Mouse (Mus musculus) kidney, adult 2 months (tissue): ENCODE results near the gene Zkscan16. TPM values are rescaled to one million over a fixed set of nuclear protein-coding genes. Genes with fewer than 3 reads are reported as not detected.
A peak's percentile ranks its signal among the peaks of the same experiment; 100 is the strongest.

Experiments used
- DNase-seq: peaks from one replicate; pipeline ENCODE4 v3.0.0; 2021
- H3K27ac ChIP-seq: fragments of 200-500 bp; 2 replicates; pipeline ENCODE4 v1.5.1; 2012; ENCODE audit warnings: low read depth, low read length, control low read depth, inconsistent platforms; ENCODE audit not compliant: insufficient read depth
- H3K27me3 ChIP-seq: fragments of 200-500 bp; replicated peaks from 2 replicates; pipeline ENCODE4 v1.6.1; 2012; ENCODE audit warnings: mild to moderate bottlenecking, moderate library complexity, low read length, inconsistent platforms; ENCODE audit not compliant: control insufficient read depth, insufficient read depth
- H3K36me3 ChIP-seq: fragments of 200-500 bp; 2 replicates; pipeline ENCODE4 v1.6.1; 2012; ENCODE audit warnings: mild to moderate bottlenecking, moderate library complexity, low read length, inconsistent platforms; ENCODE audit not compliant: control insufficient read depth, insufficient read depth
- H3K4me1 ChIP-seq: fragments of 200-500 bp; 2 replicates; pipeline ENCODE4 v1.6.1; 2011; ENCODE audit warnings: low read length; ENCODE audit not compliant: control insufficient read depth, insufficient read depth
- H3K4me3 ChIP-seq: fragments of 200-500 bp; 2 replicates; pipeline ENCODE4 v1.5.1; 2011; ENCODE audit warnings: mild to moderate bottlenecking, low read depth, low read length, control low read depth; ENCODE audit not compliant: insufficient read depth
- CTCF ChIP-seq: fragments of 200-500 bp; conservative IDR thresholded peaks from 2 replicates; pipeline ENCODE4 v1.5.1; 2011; ENCODE audit warnings: low read depth, mild to moderate bottlenecking, control low read depth, low read length, moderate library complexity, mixed read lengths; ENCODE audit not compliant: insufficient read depth, insufficient read length
- POLR2A ChIP-seq: fragments of 200-500 bp; IDR thresholded peaks from one replicate; pipeline ENCODE4 v1.6.1; 2011; ENCODE audit warnings: low read depth, low read length, control low read depth
- WGBS: fragments of 180-500 bp; shearing (Covaris S2); methylation state at CpG from one replicate; pipeline ENCODE4 v1.1.7; 2018; 5-methylcytosine and 5-hydroxymethylcytosine counted together
- polyA plus RNA-seq: library from polyadenylated mRNA; depleted of rRNA; stranded (reverse); fragments of >200 nt; gene quantifications from 2 replicates; pipeline ENCODE4 v1.2.3, GENCODE M21; 2012; rRNA removed

Zkscan16 gene
- 0.11 TPM in 1 of 2 replicates, not detected in the other for polyA plus RNA-seq

DNA sequence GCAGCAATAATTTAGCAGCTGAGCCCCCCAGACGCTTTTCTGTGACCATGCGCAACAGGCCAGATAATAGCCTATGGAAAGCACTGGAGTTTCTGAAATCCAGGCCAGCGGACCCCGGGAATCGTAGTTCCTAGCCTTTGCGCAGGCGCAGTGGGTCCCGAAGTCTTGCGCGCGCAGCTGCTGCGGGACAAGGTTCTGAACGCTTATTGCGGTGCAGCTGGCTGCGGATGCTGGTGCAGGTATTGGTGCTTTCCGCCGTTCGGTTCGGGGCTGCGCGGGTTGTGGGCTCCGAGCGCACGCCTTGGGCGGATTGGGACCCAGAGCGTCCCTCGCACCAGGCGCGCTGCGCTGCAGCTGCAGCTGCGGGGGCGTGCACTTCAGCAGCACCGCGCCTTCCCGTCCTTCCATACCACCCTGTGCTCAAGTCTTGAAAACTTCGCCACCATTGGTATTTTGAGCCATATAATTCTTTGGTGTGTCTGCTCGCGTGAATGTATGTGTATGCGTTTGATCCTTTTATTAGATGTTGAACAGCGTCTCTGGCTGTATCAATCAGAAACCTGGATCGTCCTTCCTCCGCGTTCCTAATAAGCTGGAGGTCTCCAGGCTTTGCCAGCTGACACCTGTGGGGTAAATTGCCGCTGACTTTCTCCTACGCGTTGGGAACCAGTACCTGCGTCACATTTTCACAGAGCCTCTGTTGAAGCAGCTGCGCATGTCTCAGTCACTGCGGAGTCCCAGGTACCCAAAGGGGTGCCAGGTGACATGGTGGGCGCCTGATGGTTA is at the start of gene Zkscan16:
TSS of gene Zkscan16 (plus strand) at position 209 of the 786 bp plus-strand sequence.
- DNase-seq, result peak; percentile 63
- H3K4me1 ChIP-seq, result no peaks in the 10 kb centered on the region; the same call in 1 of the 2 replicates
- no peak within 1 kb of the TSS for H3K27ac ChIP-seq
- H3K4me3 ChIP-seq, result peak within 1 kb of the TSS; percentile 92
- no peaks in the 10 kb centered on the region for H3K27me3 ChIP-seq
- 2% methylated on average over 50 of the region's 50 CpGs for WGBS
- no peak for TF ChIP-seq CTCF
- TF ChIP-seq POLR2A, result no peak
- no peaks in the 10 kb centered on the region for H3K36me3 ChIP-seq

DNA sequence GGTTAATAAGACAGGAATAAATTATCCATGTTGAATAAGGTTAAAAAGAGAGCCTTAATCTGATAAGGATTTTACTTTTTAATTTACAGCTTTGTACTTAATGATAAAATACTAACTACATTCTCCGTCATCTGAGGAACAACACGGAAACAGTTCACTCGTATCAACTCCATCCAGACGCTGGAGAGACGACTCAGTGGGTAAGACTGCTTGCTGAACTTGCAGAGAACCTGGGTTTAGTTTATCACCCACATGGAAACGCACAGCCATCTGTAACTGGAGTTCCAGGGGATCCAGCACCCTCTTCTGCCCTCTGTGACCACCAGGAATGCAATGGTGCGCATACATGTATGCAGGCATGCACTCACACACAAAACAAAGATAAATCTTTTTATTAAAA is 49.0 kb upstream of the Zkscan16 start:
- 74% methylated on average over 7 of the region's 7 CpGs for WGBS
- Histone ChIP-seq H3K36me3 (no peaks in the 10 kb centered on the region), H3K27ac (no peak overlapping the region), H3K4me3 (no peak overlapping the region), H3K27me3 (no peaks in the 10 kb centered on the region), H3K4me1 (peaks cover 7% of the 10 kb centered on the region; the same call in 1 of the 2 replicates)
- DNase-seq, result no peak
- TF ChIP-seq POLR2A (no peak), CTCF (no peak)

DNA sequence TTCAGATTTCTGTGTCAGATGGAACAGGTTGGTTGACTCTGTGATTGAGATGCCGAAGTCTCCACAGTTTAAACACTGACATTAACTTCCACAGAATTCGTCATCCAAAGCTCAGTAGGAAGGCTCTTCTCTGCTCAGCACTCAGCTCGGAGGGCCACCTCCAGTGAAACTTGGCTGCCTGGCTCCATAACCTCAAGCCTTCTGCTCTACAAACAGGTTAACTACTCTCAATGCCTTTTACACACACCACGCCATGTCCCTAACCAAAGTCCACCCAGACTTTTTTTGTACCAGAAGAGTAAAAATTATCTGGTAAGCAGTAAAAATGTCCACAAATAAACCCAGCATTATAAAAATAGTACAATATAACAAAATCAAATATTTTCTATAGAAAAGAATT is 46.0 kb upstream of the Zkscan16 start:
- Histone ChIP-seq H3K27me3 (no peaks in the 10 kb centered on the region), H3K4me3 (no peak overlapping the region), H3K4me1 (peaks cover 7% of the 10 kb centered on the region; the same call in 1 of the 2 replicates), H3K27ac (no peak overlapping the region), H3K36me3 (no peaks in the 10 kb centered on the region)
- TF ChIP-seq POLR2A (no peak), CTCF (no peak)
- peak; percentile 24 for DNase-seq
- WGBS, result 63% methylated on average over 4 of the region's 4 CpGs

DNA sequence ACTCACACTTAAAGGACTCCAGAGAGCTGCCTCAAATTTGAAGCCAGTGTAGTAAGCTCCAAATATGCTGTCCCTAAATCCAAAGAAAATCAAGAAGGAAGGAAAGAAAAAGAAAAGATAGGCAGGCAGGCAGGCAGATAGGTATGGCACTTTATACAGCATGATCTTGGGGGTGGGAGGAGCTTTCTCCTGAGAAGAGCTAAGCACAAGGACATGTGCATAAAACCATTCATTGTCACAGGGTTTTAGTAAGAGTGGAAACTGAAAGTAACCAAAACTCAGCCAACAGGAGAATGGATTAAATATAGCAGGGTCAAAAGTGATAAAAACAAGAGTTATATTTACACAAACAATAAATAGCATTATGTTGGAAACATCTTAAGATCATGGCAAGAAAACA is 45.1 kb upstream of the Zkscan16 start:
- H3K27ac ChIP-seq, result no peak overlapping the region; the same call in 1 of the 2 replicates
- H3K4me3 ChIP-seq, result no peak overlapping the region
- no peaks in the 10 kb centered on the region for H3K27me3 ChIP-seq
- H3K36me3 ChIP-seq, result no peaks in the 10 kb centered on the region
- H3K4me1 ChIP-seq, result peaks cover 15% of the 10 kb centered on the region; the same call in 1 of the 2 replicates
- TF ChIP-seq POLR2A (no peak), CTCF (no peak)
- peak; percentile 27 for DNase-seq

DNA sequence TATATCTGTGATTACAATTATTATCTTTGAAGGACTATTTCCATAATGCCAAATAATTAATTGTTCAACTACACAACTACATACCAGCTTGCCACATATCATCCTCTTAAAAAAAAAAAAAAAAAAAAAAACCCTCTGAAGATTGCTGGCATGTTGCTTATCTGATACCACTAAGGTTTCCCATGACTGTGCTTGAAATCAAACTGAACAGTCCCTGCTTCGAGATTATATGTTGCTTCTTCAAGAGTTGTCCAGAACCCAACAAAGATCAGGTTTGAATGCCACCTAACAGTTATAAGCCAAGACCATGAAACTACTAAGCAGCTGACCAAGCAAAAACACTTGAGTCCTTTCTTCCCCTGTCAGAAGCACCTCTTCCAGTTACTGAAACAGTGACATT is 36.0 kb upstream of the Zkscan16 start:
- Histone ChIP-seq H3K4me3 (no peak overlapping the region), H3K4me1 (peaks cover 12% of the 10 kb centered on the region; the same call in 1 of the 2 replicates), H3K36me3 (no peaks in the 10 kb centered on the region), H3K27me3 (no peaks in the 10 kb centered on the region), H3K27ac (no peak overlapping the region)
- no peak for DNase-seq
- no peak for TF ChIP-seq CTCF
- no peak for TF ChIP-seq POLR2A
- WGBS, result 76% methylated on average over 1 of the region's 1 CpGs

DNA sequence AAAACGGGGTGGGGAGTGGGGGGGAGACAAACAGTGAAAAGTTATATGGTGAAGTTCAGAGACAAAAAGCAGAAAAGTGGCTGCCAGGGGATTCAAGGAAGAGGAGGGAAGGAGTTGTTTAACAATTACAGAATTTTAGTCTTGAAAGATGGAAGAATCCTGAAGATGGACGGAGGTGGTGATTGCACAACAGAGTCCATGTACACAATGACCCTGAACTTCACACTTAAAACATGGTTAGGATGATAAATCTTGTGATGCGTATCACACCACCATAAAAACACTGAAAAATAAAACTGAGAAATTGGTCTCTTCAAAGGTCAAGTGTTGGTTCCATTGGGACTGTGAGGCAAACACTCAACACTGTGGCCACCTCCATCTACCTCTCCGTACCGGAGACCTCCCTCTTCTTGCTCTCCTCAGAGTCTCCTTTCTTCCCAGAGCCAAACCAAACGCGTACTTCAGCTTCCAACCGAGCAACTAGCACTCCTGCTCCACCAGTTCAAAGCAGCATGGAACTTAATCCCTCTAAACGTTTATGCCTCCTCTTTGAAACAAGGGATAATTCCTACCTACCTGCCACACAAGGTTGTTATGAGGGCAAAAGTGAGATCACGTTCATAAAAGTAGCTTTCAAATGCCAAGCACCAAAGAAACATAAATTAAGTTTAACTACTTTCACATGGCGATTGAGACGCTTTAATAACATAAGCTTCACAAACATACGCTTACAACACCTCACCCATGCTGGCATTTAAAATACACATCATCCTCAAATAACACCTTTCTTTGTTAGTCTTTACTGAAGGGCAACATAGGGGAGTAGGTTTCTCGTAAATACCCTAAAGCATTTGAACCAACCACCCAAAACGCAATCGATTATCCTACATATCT is 33.0 kb upstream of the Zkscan16 start:
- no peak for DNase-seq
- TF ChIP-seq CTCF (no peak), POLR2A (no peak)
- H3K4me1 ChIP-seq, result peaks cover 3% of the 10 kb centered on the region; the same call in 1 of the 2 replicates
- WGBS, result 34% methylated on average over 16 of the region's 16 CpGs
- H3K36me3 ChIP-seq, result no peaks in the 10 kb centered on the region
- H3K27me3 ChIP-seq, result no peaks in the 10 kb centered on the region
- peak overlapping the region; percentile 78; the same call in 1 of the 2 replicates for H3K27ac ChIP-seq
- peak overlapping the region; percentile 68; the same call in 1 of the 2 replicates for H3K4me3 ChIP-seq
